Mouse (Mus musculus) ES-Bruce4 (cell line): ENCODE results near the gene Rnf207.

Experiments used
- CTCF ChIP-seq: IDR thresholded peaks from one replicate; pipeline ENCODE4 v1.8.1; 2011; ENCODE audit warnings: low read depth, low read length
- EP300 ChIP-seq: IDR thresholded peaks from 2 replicates; pipeline ENCODE4 v1.6.1; 2011; ENCODE audit warnings: low read depth, low read length; ENCODE audit not compliant: insufficient read depth
- POLR2A ChIP-seq: IDR thresholded peaks from one replicate; pipeline ENCODE4 v1.8.1; 2011; ENCODE audit warnings: low read length; ENCODE audit not compliant: insufficient read depth

DNA sequence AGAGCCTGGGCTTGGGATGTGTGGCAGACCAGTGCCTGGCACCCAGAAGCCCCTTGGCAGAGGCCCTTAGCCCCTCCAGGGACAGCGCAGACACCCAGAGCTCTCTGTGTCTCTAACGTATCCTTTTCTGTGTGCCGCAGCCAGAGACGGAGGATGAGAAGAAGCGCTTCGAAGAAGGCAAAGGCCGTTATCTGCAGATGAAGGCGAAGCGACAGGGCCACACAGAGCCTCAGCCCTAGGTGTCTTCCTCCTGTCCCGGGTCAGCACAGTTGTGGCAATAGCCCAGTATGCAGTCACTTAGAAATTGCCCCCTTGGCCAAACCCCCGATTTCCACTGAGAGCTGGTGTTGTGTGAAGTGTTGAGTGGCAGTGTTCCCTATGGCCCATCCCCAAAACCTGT, 47.5 kb downstream of the Rnf207 start:
- no peak for TF ChIP-seq POLR2A
- TF ChIP-seq CTCF, result no peak
- TF ChIP-seq EP300, result no peak
